Comparison of ENCODE assay signal across 8 mouse cellular contexts in the genomic region with DNA sequence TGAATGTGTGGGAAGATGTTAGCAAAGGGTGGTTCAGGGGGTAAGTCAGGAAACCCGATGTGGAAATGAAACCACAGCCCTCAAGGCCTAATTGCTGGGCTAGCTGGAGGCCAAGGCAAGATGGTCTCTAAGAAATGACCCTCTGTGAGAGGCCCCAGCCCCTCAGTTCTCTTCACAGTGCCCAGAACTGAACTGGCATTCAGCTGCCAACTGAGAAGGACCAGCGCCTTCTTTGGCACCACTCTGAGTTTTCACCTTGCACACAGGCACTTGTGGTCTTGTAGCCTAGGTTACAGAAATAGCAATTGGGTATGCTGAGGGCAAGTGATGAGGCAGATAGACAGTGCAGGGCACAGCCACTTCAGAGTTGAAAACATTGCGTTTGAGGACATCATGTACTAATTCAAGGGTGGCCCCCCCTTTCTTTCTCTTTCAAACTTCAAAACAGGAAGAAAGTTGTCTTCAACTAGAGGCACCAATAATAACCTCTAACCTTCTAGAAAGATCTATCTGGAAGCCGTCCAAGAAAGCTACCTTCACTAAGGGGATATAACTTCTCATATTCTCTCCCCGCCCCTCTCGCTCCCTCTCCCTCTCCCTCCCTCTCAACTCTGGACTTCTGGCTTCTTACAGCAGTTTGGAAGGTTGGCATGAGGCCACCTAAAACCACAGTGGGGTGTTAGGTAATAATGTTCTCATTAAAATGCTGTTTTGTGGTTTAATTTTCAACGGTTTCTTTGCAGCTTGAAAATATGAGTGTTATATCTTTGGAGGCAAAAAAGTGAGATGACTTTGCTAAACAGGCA. TPM values are rescaled to one million over a fixed set of nuclear protein-coding genes. Genes with fewer than 3 reads are reported as not detected.
DNase-seq lines count a peak whose midpoint lies in the region; ATAC-seq lines count a peak whose summit lies in the region.

No protein-coding gene starts in this region.

- WGBS in hindbrain, embryonic 14.5 days: 83% methylated on average over 7 of the region's 7 CpGs

- peak; percentile 47 for DNase-seq in gastrocnemius, adult 18-20 months (ENCODE audit: low spot score)
- no peak for DNase-seq in gastrocnemius, postnatal 10 days
- DNase-seq in Muller cell, postnatal 12 days (ENCODE audit: inconsistent ontology term): peak; percentile 50
- peak; percentile 66 for DNase-seq in kidney, adult 9 months
- DNase-seq in monocyte, adult 2 months (ENCODE audit: low read depth in 1 of 2, low spot score in 2 of 2): peak; percentile 61 to 65
- DNase-seq in urinary bladder, adult 2 months (ENCODE audit: low spot score): no peak
- DNase-seq in hindbrain, embryonic 14.5 days (ENCODE audit: low spot score): no peak
- no peak for DNase-seq in frontal cortex, postnatal 14 days (ENCODE audit: low spot score in 2 of 2)

- no peak overlapping the region for H3K4me3 ChIP-seq in hindbrain, embryonic 14.5 days (replicated peaks; ENCODE audit: low read length)

- ATAC-seq in hindbrain, embryonic 14.5 days (ENCODE audit: low FRiP score): no peak

- H3K27ac ChIP-seq in hindbrain, embryonic 14.5 days: no peak overlapping the region

- no peaks in the 10 kb centered on the region for H3K4me1 ChIP-seq in hindbrain, embryonic 14.5 days (replicated peaks; ENCODE audit: control insufficient read depth, insufficient read depth, low read length)

- no peak overlapping the region for H3K9ac ChIP-seq in hindbrain, embryonic 14.5 days

- no peak overlapping the region for H3K4me2 ChIP-seq in hindbrain, embryonic 14.5 days (replicated peaks)

- H3K27me3 ChIP-seq in hindbrain, embryonic 14.5 days (ENCODE audit: control insufficient read depth, insufficient read depth, low read length): no peaks in the 10 kb centered on the region

- H3K9me3 ChIP-seq in hindbrain, embryonic 14.5 days (ENCODE audit: control insufficient read depth, low read length): no peaks in the 10 kb centered on the region

- H3K36me3 ChIP-seq in hindbrain, embryonic 14.5 days (replicated peaks; ENCODE audit: control insufficient read depth, insufficient read depth): no peaks in the 10 kb centered on the region

RNA-seq across cellular contexts. Expression of a gene that starts 22.8 kb away (rescaled TPM):
- 1 to 10 TPM; 2.4 to 2.8 TPM for total RNA-seq in gastrocnemius, adult 18-20 months (2021)
- 10 to 100 TPM; 17.9 to 23.7 TPM for total RNA-seq in gastrocnemius, postnatal 10 days (2021)
- polyA plus RNA-seq in urinary bladder, adult 2 months (2012; rRNA removed): 8.7 and 9.1 TPM in 2 replicates
- 8.6 and 10.7 TPM in 2 replicates for polyA plus RNA-seq in hindbrain, embryonic 14.5 days (2014; fragmentation: Nextera tagmentation; extraction: Ambion mirVana)

Comparison
In these comparisons a context has a peak if more than half of its experiments do, and no peak if none do; other contexts are left out.
1. DNase-seq: peak in gastrocnemius, adult 18-20 months (single experiment), Muller cell, postnatal 12 days (single experiment), kidney, adult 9 months (single experiment) and monocyte, adult 2 months (2 of 2); none in gastrocnemius, postnatal 10 days (single experiment), urinary bladder, adult 2 months (single experiment), hindbrain, embryonic 14.5 days (single experiment) and frontal cortex, postnatal 14 days (0 of 2).
2. RNA of a gene that starts 22.8 kb away (total RNA-seq): 17.9 to 23.7 TPM in gastrocnemius, postnatal 10 days; 2.4 to 2.8 TPM in gastrocnemius, adult 18-20 months; every median in the first group is over 4 times any median in the second.